Mouse (Mus musculus): ENCODE data around the gene 9930022D16Rik.

The 9930022D16Rik gene

GRCm38 (mm10) chr11:109416709-109417420 is 3.1 kb downstream of the 9930022D16Rik start:
- no peak for DNase-seq (ENCODE audit: extremely low spot score)

DNA sequence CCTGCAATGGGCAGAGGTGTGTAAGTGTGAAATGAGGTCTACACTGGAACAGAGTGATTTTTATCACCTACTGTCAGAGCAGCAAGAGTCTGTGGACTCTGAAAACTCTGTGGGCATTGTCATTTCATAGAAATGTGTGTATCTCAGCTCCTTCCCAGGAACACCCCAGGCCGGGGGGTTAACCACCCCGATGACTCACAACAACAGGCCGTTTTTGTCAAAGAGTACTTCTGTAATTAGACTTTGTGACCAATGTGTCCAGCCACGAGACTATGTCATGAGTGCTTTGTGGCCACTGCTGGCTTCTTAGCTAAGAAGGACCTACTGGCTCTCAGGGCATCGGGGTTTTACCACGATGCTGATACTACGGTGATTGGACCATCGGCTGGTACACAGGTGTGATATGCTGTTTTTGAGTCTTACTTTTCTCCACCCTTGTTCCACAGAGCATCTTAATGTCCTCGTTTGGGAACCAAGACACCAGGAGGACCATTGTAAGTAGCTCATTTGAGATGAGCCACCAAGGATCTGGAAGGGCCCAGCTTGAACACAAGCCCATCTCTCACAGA is 3.8 kb downstream of the 9930022D16Rik start:
- DNase-seq (ENCODE audit: extremely low spot score): no peak

GRCm38 (mm10) chr11:109419461-109419860 is 5.7 kb downstream of the 9930022D16Rik start:
- DNase-seq (ENCODE audit: extremely low spot score): no peak

DNA sequence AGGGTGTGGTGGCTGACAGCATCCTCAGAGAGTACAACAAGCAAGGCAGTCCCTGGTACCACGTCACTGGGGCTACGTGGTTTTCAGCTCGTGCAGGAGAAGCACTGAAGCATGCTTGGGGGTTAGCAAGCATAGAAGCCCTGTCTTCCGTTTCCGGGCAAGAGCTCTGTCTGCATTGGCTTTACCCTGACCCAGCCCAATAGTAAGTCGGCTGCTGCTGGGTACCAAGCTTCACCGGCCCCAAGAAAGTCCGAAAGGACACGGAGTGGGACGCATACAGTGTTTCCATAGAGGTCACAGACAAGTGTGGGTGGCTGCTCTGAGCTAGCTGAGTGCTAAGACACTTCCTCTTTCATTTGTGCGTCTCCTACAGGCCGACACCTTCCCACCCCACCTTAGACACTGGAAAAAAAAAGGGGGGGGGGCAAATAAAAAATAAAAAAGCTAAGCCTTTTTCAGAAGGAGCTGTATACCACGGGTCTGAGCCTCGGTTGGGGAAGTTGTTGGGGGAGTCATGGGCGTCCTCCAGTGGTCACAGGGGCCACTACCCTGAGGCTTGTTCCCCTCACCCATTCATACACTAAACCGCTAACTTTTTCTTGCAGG is 6.3 kb downstream of the 9930022D16Rik start:
- DNase-seq (ENCODE audit: extremely low spot score): no peak

GRCm38 (mm10) chr11:109420567-109420962 is 6.8 kb downstream of the 9930022D16Rik start:
- DNase-seq (ENCODE audit: extremely low spot score): no peak

DNA sequence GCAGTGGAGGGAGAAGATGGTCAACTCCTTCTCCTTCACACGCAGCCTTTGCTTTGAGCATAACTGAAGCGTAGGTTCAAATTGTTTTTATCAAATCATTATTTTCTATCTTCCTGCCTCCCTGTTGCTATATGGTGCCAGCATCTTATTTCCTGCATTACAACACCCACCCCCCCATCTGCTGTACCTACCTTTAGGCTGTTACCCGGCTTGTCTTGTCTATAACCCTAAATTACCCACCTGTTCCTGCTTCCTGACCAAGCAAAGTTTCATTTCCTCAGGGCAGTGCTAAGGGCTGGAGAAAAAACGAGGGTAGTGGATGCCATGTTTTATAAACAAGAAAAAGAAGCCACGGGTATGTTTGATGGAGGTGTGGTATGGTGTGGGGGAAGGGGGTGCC is 7.5 kb downstream of the 9930022D16Rik start:
- no peak for DNase-seq (ENCODE audit: extremely low spot score)

DNA sequence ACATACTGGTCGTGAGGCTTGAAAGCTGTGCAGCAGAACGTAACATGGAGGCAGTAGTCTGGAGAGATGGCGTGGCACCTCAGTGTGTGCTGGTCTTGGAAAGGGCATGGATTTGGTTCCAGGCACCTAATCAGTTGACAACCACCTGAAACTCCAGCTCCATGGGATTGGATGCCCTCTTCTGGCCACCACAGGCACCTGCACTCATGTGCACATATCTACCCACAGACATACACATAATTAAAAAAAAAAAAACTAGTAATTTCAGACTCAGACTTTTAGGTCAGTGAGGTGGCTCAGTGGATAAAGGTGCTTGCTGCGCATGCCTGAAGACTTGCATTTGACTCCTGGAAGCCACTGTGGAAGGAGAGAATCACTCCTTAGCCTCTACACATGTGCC is 8.5 kb downstream of the 9930022D16Rik start:
- DNase-seq (ENCODE audit: extremely low spot score): no peak

- DNase-seq (ENCODE audit: extremely low spot score): no peak
These were observed 9.6 kb downstream of the 9930022D16Rik start for GRCm38 (mm10) chr11:109423294-109423693.

DNA sequence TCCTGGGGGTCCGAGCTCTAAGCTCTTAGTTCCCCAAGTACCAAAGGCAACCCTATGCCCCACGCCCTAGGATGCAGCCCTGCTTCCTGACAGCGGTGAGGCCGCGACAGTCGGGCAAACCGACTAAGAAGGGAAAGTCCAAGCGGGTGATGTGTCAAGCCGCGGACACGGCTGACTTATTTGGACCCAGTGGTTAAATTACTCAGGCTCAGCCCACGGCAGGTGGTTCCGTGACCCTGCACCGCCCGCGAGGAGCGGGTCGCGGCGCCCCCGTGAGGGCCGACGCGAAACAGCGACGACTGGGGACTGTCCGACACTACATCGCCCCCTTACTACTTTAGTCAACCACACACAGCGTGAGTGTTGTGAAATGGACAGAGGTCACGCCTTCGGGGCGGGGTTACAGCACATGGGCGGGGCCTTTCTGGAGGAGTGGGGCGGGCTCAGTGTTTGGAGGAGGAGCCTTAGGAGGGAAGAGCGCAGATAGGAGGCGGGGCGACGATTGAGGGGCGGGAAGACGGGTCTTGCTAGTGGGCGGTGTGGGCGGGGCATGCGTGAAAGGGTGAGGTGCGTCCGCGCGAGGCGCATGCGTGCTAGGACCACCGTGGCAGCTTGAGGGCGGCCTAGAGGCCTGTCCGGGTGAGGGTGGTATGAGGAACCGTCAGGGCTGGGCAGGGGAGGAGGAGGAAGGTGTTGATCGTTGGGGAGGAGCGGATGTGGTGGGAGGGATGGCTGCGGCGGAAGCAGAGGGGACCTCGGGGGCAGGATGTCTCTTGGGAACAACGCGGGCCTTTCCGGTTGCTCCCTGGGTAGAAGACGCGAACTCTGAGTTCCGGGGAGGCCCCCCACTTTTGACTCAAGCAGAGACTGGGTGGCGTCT is 11.9 kb downstream of the 9930022D16Rik start, which contains the start of gene Amz2:
Gene Amz2 (plus strand): TSS at position 555 of the 880 bp plus-strand sequence.
- peak; percentile 100 for DNase-seq (ENCODE audit: extremely low spot score)

GRCm38 (mm10) chr11:109426272-109426586 is 12.5 kb downstream of the 9930022D16Rik start:
- no peak for DNase-seq (ENCODE audit: extremely low spot score)

DNA sequence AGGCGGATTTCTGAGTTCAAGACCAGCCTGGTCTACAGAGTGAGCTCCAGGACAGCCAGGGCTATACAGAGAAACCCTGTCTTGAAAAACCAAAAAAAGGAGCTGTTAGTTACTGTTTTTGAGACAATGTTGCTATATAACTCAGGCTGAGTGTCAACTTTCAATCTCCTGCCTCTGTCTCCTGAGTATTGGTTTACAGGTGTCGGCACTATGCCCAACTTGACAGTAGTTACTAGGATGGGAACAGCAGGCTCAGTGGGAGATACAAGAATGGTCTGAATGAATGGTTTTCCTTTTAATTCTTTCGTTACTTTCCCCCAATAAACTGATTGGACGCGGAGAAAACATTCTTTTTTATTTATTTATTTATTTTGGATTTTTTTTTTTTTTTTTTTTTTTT is 13.6 kb downstream of the 9930022D16Rik start:
- no peak for DNase-seq (ENCODE audit: extremely low spot score)

GRCm38 (mm10) chr11:109434233-109434798 is 20.6 kb downstream of the 9930022D16Rik start:
- no peak for DNase-seq (ENCODE audit: extremely low spot score)

GRCm38 (mm10) chr11:109436889-109437288 is 23.2 kb downstream of the 9930022D16Rik start:
- no peak for DNase-seq (ENCODE audit: extremely low spot score)

DNA sequence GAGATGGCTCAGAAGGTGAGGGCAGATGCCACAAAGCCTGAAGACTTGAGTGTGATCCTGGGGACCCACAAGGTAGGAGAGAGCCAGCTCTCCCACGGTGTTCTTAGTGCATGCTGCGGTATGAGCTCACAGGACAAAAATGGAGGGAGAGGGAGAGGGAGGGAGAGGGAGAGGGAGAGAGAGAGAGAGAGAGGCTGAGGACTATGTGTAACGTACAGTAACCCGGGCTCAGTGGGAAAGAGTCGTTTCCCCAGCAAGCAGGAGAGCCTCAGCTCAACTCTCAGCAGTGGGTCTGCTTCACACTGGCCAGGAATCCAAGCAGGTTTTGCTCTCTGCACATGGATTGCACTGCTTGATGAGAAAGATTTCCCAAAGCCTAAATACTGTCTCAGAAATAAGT is 25.5 kb downstream of the 9930022D16Rik start:
- DNase-seq (ENCODE audit: extremely low spot score): no peak

GRCm38 (mm10) chr11:109439829-109440340 is 26.2 kb downstream of the 9930022D16Rik start:
- DNase-seq (ENCODE audit: extremely low spot score): peak; percentile 68

GRCm38 (mm10) chr11:109440641-109441040 is 26.9 kb downstream of the 9930022D16Rik start:
- DNase-seq (ENCODE audit: extremely low spot score): no peak

- DNase-seq (ENCODE audit: extremely low spot score): peak; percentile 28
These were observed 27.4 kb downstream of the 9930022D16Rik start for GRCm38 (mm10) chr11:109441119-109441518.

GRCm38 (mm10) chr11:109442166-109442730 is 28.5 kb downstream of the 9930022D16Rik start:
- DNase-seq (ENCODE audit: extremely low spot score): no peak

- DNase-seq (ENCODE audit: extremely low spot score): no peak
These were observed 29.9 kb downstream of the 9930022D16Rik start for GRCm38 (mm10) chr11:109443468-109444263.

DNA sequence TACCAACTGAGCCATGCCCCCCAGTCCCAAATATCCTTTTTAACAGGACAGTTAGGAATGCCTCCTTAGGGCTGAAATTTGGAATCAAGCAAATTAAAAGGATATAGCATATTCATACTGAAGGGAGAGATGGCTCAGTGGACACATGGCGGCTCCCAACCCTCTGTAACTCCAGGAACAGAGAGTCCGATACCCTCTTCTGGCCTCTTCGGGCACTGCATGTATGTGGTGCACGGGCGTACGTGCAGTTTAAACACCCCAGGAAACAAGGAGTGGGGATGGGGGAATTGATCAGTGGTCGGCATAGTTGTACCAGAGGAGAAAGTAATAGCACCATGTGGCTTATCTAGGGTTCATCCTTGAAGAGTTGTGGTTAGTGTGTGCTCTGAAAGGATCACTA is 30.9 kb downstream of the 9930022D16Rik start:
- DNase-seq (ENCODE audit: extremely low spot score): peak; percentile 19
